Mouse (Mus musculus) Muller cell, postnatal 12 days (primary cell): ENCODE data around the gene Sdccag8.

Experiments used
- DNase-seq: peaks from one replicate; pipeline ENCODE4 v3.0.0-alpha.2; 2015; ENCODE audit errors: inconsistent ontology term

The Sdccag8 gene

DNA sequence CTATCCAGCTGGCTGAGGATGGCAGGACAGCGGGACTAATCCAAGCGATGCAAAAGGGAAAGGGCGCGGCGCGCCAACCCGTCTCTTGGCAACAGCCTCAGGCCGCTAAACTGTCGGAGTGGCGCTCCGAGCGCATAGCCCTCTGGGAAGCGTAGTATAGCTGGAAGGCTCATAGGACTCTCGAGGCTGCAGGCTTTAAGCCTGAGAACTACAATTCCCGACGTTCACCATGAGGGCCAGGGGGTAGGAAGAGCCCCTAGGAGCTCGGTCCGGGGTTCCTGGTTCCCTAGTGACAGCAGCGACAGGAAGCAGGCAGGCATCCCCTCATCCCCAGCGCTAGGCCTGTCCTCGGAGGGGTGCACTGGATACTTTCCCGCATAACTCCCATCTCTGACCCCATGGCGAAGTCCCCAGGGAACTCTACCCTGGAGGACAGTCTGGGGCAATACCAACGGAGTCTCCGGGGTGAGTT lies at the start of gene Sdccag8:
Gene Sdccag8, plus strand, starts transcription at position 70 of the 472 bp plus-strand sequence.
- peak; percentile 97 for DNase-seq

GRCm38 (mm10) chr1:176774533-176774932 lies 39.9 kb upstream of the Sdccag8 start:
- DNase-seq, result peak; percentile 99

GRCm38 (mm10) chr1:176789326-176789725 lies 25.1 kb upstream of the Sdccag8 start:
- no peak for DNase-seq

GRCm38 (mm10) chr1:176792175-176792574 lies 22.3 kb upstream of the Sdccag8 start:
- DNase-seq, result no peak

DNA sequence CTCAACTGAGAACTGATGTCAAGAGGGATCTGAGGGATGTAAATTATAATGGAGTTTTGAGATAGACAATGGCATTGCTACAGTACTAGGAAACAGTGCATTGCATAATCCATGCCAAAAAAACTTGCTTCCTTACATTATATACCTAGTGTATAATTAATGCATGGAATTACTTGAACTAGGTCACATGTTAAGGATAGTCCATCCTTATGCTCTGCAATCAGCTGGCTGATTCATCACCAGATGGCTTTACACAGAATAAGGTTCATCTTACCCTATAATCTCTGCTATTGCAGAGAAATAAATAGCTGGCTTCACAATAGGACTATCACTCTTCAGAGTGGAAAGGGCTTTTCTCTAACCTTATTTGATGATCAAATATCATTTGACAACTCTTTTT lies 15.8 kb upstream of the Sdccag8 start:
- DNase-seq, result no peak

GRCm38 (mm10) chr1:176800728-176801365 lies 13.6 kb upstream of the Sdccag8 start:
- DNase-seq, result peak; percentile 80

- DNase-seq, result no peak
Observed at GRCm38 (mm10) chr1:176810161-176810560, 4.3 kb upstream of the Sdccag8 start.

- DNase-seq, result no peak
Observed at GRCm38 (mm10) chr1:176811892-176812291, 2.6 kb upstream of the Sdccag8 start.

GRCm38 (mm10) chr1:176812491-176813291 lies 1.8 kb upstream of the Sdccag8 start:
- DNase-seq, result no peak

DNA sequence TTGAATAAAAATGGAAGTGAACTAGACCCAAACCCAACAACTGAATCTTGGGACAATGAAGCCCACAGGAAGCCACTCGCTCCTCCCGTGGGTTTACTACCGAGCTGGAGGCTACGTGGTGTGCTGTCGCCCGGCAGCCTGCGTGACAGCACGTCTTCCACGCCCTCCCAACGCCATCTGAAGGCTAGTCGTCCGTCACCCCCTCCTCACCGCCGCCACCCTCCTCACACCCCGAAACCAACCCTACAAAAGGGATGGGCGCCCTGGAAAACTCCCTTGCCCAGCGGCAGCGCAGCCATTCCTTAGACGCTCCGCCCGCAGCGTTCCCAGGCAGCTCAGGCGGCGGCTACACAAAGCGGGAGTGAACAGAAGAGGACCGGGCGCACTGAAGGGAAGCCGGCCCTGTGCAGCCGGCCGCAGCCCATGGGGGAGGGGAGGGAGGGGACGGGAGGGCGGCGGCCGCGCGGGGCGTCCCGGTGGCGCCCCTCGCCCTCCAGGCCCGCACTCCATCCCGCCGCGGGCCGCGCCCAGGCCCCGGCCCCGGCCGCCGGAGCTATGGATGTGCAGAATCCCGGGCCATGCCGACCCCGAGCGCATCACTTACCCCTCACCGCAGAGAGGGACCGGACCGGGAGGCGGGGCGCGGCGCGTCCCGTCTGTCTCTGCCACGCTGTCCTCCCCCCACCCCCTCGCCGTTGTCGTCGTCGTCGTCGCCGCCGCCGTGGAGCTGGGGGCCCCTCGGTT lies 996 bp upstream of the Sdccag8 start:
- peak; percentile 84 for DNase-seq

DNA sequence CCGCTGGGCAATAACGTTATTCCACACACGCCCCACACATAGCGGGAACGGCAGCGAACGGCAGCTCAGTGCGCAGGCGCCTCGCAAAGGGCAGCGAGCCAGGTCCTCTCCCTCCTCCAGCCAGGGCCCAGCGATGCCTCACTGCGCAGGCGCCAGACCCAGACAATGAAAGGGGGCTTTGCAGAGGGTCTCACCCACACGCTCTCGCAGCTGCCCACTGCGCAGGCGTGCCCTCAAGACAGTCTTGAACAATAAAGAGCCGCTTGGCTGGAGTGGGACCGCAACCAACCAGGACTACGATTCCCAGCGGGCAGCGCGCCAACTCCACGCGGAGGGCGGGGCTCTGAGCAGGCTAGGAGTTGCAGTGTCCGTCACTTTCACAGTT lies 432 bp upstream of the Sdccag8 start, which contains the start of gene Cep170:
Gene Cep170, minus strand, starts transcription at position 32 of the 385 bp plus-strand sequence.
- DNase-seq, result peak; percentile 99

DNA sequence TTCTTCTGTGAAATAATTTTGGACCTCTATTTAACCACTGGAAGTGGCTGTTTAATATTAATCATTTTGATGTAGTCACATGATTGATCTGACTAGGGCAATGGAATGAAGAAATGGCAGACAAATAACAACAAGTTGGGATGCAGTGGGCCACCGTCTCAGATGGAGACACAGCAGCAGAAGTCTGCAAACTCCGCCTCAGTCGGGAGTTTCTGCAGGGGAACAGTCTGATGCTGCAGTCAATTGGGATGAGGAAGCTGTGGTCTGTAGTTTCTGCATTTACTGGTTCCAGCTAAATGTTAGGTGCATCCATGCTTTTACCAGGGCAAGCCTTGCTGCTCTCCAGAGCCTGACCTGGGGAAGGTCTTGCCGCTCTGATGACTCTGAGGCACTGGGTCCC lies 2.3 kb downstream of the Sdccag8 start:
- DNase-seq, result no peak

- DNase-seq, result no peak
Observed at GRCm38 (mm10) chr1:176818147-176818546, 3.7 kb downstream of the Sdccag8 start.

- no peak for DNase-seq
Observed at GRCm38 (mm10) chr1:176818763-176819162, 4.3 kb downstream of the Sdccag8 start.

- no peak for DNase-seq
Observed at GRCm38 (mm10) chr1:176821929-176822328, 7.5 kb downstream of the Sdccag8 start.

DNA sequence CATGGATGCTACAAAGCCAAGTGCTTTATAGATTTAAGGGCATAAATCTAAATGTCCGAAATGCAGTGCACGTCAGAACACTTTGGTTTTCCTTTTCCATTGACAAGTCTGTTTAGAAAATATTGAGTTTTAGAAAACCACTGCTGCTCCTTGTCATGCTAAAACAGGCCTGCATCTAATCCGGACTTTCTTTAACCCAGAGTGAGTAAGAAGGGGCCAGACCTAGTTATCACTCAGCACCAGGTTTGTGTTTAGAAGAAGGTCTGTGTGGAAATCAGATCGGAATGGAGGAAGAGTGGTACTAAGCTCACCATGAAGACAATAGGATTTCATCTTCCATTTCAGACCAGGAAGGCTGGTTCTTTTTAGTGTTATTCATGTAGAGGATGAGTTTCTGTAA lies 8.5 kb downstream of the Sdccag8 start:
- DNase-seq, result no peak

DNA sequence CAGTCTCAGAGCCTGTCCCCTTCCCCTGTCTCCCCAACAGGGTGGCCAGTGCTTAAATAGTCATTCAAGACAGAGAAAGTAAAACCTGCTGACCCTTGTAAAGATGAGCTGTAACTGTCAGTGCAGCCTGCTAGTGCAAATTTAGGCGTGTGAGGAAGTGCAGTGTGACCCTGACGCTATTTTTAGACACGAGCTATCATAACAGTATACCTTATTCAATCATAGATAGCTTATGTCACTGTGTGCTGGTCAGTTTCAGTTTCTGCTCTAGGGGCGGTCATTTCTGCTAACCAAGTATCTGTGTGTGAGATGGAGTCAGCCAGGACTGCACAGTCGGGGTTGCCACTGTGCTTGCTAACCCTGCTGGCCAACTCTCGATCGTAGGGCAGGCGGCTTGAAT lies 9.4 kb downstream of the Sdccag8 start:
- no peak for DNase-seq

DNA sequence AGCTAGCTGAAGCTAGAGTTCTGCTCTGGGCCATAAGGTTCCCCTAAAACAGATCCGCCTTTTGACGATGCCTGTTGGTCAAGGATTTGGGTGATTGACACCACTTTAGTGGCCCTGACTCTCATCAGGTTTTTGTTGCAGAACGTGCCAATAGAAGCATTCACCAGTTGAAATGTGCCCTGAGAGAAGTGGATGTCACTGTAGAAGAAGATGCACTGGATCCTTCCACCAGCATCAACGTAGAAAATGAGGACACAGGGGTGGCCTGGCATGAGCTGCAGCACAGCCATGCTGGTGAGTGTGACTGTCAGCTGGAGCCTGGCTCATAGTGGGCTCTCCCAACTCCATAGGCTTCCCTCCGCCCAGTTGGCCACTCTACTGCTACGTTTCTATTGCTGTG lies 10.2 kb downstream of the Sdccag8 start:
- DNase-seq, result no peak

DNA sequence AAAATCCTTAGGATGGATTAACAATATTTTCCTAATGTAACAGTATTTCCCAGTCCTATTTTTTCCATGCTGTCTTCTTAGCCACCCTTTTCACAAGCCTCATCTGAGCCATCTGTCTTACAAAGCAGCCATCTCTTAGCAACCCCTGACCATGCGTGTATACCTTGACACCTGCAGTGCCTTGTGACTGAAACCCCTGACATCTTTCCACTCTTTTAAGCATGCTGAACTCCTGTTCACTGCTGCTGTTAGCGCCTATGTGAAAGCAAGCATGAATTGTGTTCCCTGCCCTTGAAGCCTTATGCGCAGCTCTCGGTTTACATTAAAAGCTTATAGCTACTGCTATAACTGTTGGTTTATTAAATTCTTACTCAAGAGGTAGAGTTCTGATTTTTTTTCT lies 10.6 kb downstream of the Sdccag8 start:
- DNase-seq, result no peak

DNA sequence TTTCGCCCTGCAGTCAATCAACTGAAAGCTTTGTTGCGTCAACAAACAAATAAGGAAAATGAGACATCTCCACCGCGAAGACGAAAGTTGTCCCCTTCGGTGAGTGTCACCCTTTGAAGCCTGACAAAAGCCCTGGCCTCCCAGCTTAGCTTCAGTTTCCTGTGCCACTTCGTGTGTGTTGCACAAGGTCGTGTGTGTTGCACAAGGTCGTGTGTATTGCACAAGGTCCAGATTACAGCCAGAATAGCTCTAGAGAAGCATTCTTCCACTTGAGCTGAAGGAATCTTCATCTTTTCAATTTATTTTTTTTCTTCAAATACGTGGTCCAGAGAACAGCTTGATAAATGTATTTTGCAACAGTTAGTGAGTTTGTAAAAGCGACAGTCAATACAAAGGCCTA lies 11.7 kb downstream of the Sdccag8 start:
- DNase-seq, result no peak

DNA sequence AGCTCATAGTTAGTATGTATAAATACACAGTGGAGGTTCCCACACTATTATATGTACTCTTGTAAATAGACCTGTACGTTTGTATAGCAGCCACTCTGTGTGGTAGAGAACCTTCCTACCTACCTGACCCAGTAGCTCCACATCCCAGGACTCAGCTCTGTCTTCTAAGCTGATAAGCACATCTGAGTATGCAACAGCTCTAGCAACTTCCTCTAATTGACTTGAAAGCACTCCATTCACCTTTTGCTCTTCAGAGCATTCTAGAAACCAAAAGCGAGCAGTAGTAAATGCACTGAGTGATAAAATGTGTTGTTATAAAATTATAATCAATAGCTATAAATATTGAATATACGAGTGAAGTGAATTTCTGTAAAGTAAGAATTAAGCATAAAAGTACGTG lies 12.5 kb downstream of the Sdccag8 start:
- DNase-seq, result no peak

DNA sequence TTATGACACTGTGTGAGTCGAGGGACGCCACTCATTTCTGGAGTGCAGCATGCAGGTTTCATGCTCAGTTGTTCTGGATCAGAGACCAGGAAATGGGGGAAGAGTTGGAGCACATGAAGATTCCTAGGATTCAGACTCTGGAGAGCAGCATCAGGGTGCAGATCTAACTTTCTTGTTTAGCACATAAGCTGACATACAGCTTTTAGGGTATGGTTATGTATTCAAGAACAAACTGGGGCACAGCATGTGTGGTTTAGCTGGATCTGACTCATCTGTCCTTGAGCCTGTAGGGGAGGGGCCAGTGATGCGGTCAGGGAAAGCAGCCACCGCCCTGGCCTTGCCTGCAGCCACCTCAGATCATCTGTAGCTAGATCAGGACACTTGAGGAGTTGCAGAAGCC lies 12.9 kb downstream of the Sdccag8 start:
- DNase-seq, result peak; percentile 62
